Mouse (Mus musculus) lung, postnatal 0 days (tissue): ENCODE measurements around the gene Agl. TPM values are rescaled to one million over a fixed set of nuclear protein-coding genes. Genes with fewer than 3 reads are reported as not detected.

Experiments used
- ATAC-seq: fragments of 200-750 bp; cut with Nextera tagmentation; 2 replicates; pipeline ENCODE4 v1.8.0; 2017; ENCODE audit warnings: moderate library complexity
- DNase-seq: peaks from one replicate; pipeline ENCODE4 v3.0.0-alpha.2; 2016; ENCODE audit warnings: low spot score
- H3K27ac ChIP-seq: fragments of 300-500 bp; sonication (generic); 2 replicates; pipeline ENCODE4 v1.5.1; 2014; ENCODE audit warnings: antibody characterized with exemption, mild to moderate bottlenecking, low read length, mixed read lengths
- H3K27me3 ChIP-seq: fragments of 300-500 bp; sonication (generic); replicated peaks from 2 replicates; pipeline ENCODE4 v1.6.1; 2014; ENCODE audit warnings: low read length, mixed read lengths; ENCODE audit not compliant: insufficient read depth
- H3K36me3 ChIP-seq: fragments of 300-500 bp; sonication (generic); 2 replicates; pipeline ENCODE4 v1.6.1; 2014; ENCODE audit warnings: low read length, mixed read lengths; ENCODE audit not compliant: insufficient read depth
- H3K4me1 ChIP-seq: fragments of 300-500 bp; sonication (generic); 2 replicates; pipeline ENCODE4 v1.6.1; 2014; ENCODE audit warnings: antibody characterized with exemption, low read depth, low read length, mixed read lengths; ENCODE audit not compliant: insufficient read depth
- H3K4me2 ChIP-seq: fragments of 300-500 bp; sonication (generic); replicated peaks from 2 replicates; pipeline ENCODE4 v1.6.1; 2014; ENCODE audit warnings: low read depth, mild to moderate bottlenecking, low read length, moderate library complexity, mixed read lengths
- H3K4me3 ChIP-seq: fragments of 300-500 bp; sonication (generic); 2 replicates; pipeline ENCODE4 v1.5.1; 2014; ENCODE audit warnings: low read depth, low read length
- H3K9ac ChIP-seq: fragments of 300-500 bp; sonication (generic); replicated peaks from 2 replicates; pipeline ENCODE4 v1.6.1; 2014; ENCODE audit warnings: low read depth, mild to moderate bottlenecking
- H3K9me3 ChIP-seq: fragments of 300-500 bp; sonication (generic); 2 replicates; pipeline ENCODE4 v1.6.1; 2016; ENCODE audit warnings: low read length, mixed read lengths
- CTCF ChIP-seq: IDR thresholded peaks from 2 replicates; pipeline ENCODE4 v1.5.1; 2016; ENCODE audit warnings: antibody characterized with exemption, mild to moderate bottlenecking
- EP300 ChIP-seq: IDR thresholded peaks from 2 replicates; pipeline ENCODE4 v1.6.1; 2016; ENCODE audit warnings: antibody characterized with exemption, mild to moderate bottlenecking, control low read depth
- WGBS: fragments of 180-500 bp; shearing (Covaris S2); extraction: QIAGEN DNeasy Blood & Tissue Kit; methylation state at CpG from one replicate; pipeline ENCODE4 v1.1.7; 2014; 5-methylcytosine and 5-hydroxymethylcytosine counted together
- polyA plus RNA-seq: library from polyadenylated mRNA; unstranded; fragments of >200 nt; fragmentation: Nextera tagmentation; extraction: Ambion mirVana; gene quantifications from 2 replicates; pipeline ENCODE4 v1.2.1, GENCODE M21; 2015

The Agl gene
- polyA plus RNA-seq, 1 experiment from 2014 or later = 6.5 TPM

- Histone ChIP-seq H3K27me3 (no peaks in the 10 kb centered on the region), H3K27ac (no peak overlapping the region), H3K4me1 (no peaks in the 10 kb centered on the region), H3K36me3 (no peaks in the 10 kb centered on the region), H3K4me3 (no peak overlapping the region), H3K9me3 (no peaks in the 10 kb centered on the region), H3K4me2 (no peak overlapping the region), H3K9ac (no peak overlapping the region)
- TF ChIP-seq EP300 = no peak
- TF ChIP-seq CTCF = no peak
- 87% methylated on average over 6 of the region's 6 CpGs for WGBS
- no peak for DNase-seq
- no peak for ATAC-seq
These were observed 26.3 kb upstream of the Agl start for GRCm38 (mm10) chr3:116834241-116834640.

DNA sequence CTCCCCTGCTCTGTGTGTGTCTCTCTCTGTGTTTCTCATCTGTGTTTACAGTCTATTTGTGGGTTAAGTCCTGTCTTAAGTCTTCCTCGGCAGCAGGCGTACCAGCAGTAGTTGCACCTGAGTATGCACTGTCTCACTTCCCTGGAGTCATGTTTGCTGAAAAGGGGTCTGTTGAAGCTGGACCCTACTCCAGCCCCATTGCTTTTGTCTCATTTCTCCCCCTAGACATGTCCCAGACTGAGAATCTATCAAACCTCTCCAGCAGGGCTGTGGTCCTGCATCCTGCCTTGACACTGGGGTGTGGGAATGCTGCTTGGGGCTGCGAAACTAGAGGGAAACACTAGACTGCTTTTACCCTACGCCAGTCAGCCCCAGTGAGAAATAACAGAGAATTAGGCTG lies 25.5 kb upstream of the Agl start:
- DNase-seq (no peak), ATAC-seq (no peak)
- H3K4me1 ChIP-seq = no peaks in the 10 kb centered on the region
- H3K4me3 ChIP-seq = no peak overlapping the region
- no peaks in the 10 kb centered on the region for H3K9me3 ChIP-seq
- H3K36me3 ChIP-seq = no peaks in the 10 kb centered on the region
- TF ChIP-seq EP300 (no peak), CTCF (no peak)
- H3K4me2 ChIP-seq = no peak overlapping the region
- 84% methylated on average over 4 of the region's 4 CpGs for WGBS
- H3K27ac ChIP-seq = no peak overlapping the region
- no peaks in the 10 kb centered on the region for H3K27me3 ChIP-seq
- H3K9ac ChIP-seq = no peak overlapping the region

- no peak; the same call in 1 of the 2 replicates for ATAC-seq
- no peaks in the 10 kb centered on the region for H3K4me1 ChIP-seq
- no peak overlapping the region for H3K4me3 ChIP-seq
- no peak overlapping the region for H3K9ac ChIP-seq
- DNase-seq = peak; percentile 25
- TF ChIP-seq EP300 = no peak
- TF ChIP-seq CTCF = no peak
- H3K9me3 ChIP-seq = no peaks in the 10 kb centered on the region
- H3K27me3 ChIP-seq = no peaks in the 10 kb centered on the region
- no peak overlapping the region for H3K4me2 ChIP-seq
- H3K27ac ChIP-seq = no peak overlapping the region
- H3K36me3 ChIP-seq = no peaks in the 10 kb centered on the region
- WGBS = 78% methylated on average over 7 of the region's 7 CpGs
These were observed 24.8 kb upstream of the Agl start for GRCm38 (mm10) chr3:116832526-116833310.

GRCm38 (mm10) chr3:116831324-116831723 lies 23.4 kb upstream of the Agl start:
- TF ChIP-seq EP300 (no peak), CTCF (no peak)
- Histone ChIP-seq H3K27ac (no peak overlapping the region), H3K4me2 (no peak overlapping the region), H3K27me3 (no peaks in the 10 kb centered on the region), H3K9me3 (no peaks in the 10 kb centered on the region), H3K36me3 (no peaks in the 10 kb centered on the region), H3K9ac (no peak overlapping the region), H3K4me3 (no peak overlapping the region), H3K4me1 (no peaks in the 10 kb centered on the region)
- DNase-seq (peak; percentile 51), ATAC-seq (no peak)
- 54% methylated on average over 4 of the region's 5 CpGs for WGBS

GRCm38 (mm10) chr3:116829274-116829920 lies 21.4 kb upstream of the Agl start:
- DNase-seq (no peak), ATAC-seq (no peak)
- H3K9me3 ChIP-seq = no peaks in the 10 kb centered on the region
- TF ChIP-seq EP300 (no peak), CTCF (no peak)
- no peaks in the 10 kb centered on the region for H3K4me1 ChIP-seq
- no peak overlapping the region for H3K4me3 ChIP-seq
- H3K4me2 ChIP-seq = no peak overlapping the region
- H3K36me3 ChIP-seq = no peaks in the 10 kb centered on the region
- WGBS = 77% methylated on average over 10 of the region's 10 CpGs
- no peaks in the 10 kb centered on the region for H3K27me3 ChIP-seq
- H3K27ac ChIP-seq = no peak overlapping the region
- H3K9ac ChIP-seq = no peak overlapping the region

- DNase-seq = peak; percentile 21
These were observed 18.7 kb upstream of the Agl start for GRCm38 (mm10) chr3:116826471-116827215.

More at GRCm38 (mm10) chr3:116826471-116827215, 18.7 kb upstream of the Agl start:
- Histone ChIP-seq H3K4me3 (no peak overlapping the region), H3K4me1 (no peaks in the 10 kb centered on the region), H3K36me3 (no peaks in the 10 kb centered on the region), H3K9ac (no peak overlapping the region), H3K27ac (no peak overlapping the region), H3K9me3 (no peaks in the 10 kb centered on the region), H3K4me2 (no peak overlapping the region), H3K27me3 (no peaks in the 10 kb centered on the region)
- 66% methylated on average over 4 of the region's 4 CpGs for WGBS
- TF ChIP-seq CTCF (no peak), EP300 (no peak)
- ATAC-seq = no peak
